Mouse (Mus musculus): ENCODE results near the gene Pitx1.

DNA sequence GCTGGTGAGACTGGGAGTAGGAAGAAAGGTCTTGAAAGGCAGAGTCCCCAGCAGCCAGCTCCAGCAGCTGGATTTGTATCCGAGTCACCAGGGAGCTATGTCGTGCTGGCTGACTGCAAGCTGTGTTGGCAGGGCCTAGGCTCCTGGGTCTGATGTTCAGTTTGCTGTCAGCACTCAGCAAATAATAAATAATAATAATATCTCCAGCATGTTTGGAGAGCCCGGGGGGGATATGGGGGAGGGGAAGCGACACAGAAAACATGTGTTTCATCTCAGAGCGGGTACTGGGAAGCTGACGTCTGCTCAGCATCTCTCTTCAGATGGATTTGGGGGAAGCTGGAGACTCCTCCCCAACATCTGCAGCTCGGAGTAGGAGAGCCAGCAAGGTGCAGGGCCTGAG lies 19.8 kb upstream of the Pitx1 start:
- TF ChIP-seq CTCF (IDR thresholded peaks at IDR 0.05; ENCODE audit: low read depth) (no peak), EP300 (IDR thresholded peaks at IDR 0.05; ENCODE audit: low read depth) (no peak)

All from heart, postnatal 0 days (tissue).